Mouse (Mus musculus) right cerebral cortex, postnatal 14 days (tissue): Measurements from ENCODE around the gene Fam160a1.
A peak's percentile ranks its signal among the peaks of the same experiment; 100 is the strongest.

Experiments used
- DNase-seq: peaks from one replicate; pipeline ENCODE4 v3.0.0; 2022

Fam160a1 gene

GRCm38 (mm10) chr3:85738591-85738990, 78.5 kb downstream of the Fam160a1 start:
- no peak for DNase-seq

GRCm38 (mm10) chr3:85733939-85734729, 83.0 kb downstream of the Fam160a1 start:
- DNase-seq: no peak

GRCm38 (mm10) chr3:85727171-85727570, 89.9 kb downstream of the Fam160a1 start:
- DNase-seq: no peak

GRCm38 (mm10) chr3:85725971-85726370, 91.1 kb downstream of the Fam160a1 start:
- no peak for DNase-seq

GRCm38 (mm10) chr3:85725110-85725509, 92.0 kb downstream of the Fam160a1 start:
- no peak for DNase-seq

GRCm38 (mm10) chr3:85722581-85722980, 94.5 kb downstream of the Fam160a1 start:
- no peak for DNase-seq

- DNase-seq: no peak
Observed at GRCm38 (mm10) chr3:85715764-85716297, 101.3 kb downstream of the Fam160a1 start.

- DNase-seq: no peak
Observed at GRCm38 (mm10) chr3:85713936-85714709, 103.0 kb downstream of the Fam160a1 start.

- DNase-seq: no peak
Observed at GRCm38 (mm10) chr3:85710695-85711094, 106.4 kb downstream of the Fam160a1 start.

- peak; percentile 49 for DNase-seq
Observed at GRCm38 (mm10) chr3:85707421-85707820, 109.7 kb downstream of the Fam160a1 start.

GRCm38 (mm10) chr3:85703141-85703882, 113.8 kb downstream of the Fam160a1 start:
- no peak for DNase-seq

- DNase-seq: no peak
Observed at GRCm38 (mm10) chr3:85698496-85698895, 118.6 kb downstream of the Fam160a1 start.

GRCm38 (mm10) chr3:85695056-85695455, 122.0 kb downstream of the Fam160a1 start:
- DNase-seq: no peak

- no peak for DNase-seq
Observed at GRCm38 (mm10) chr3:85693013-85693412, 124.1 kb downstream of the Fam160a1 start.

- DNase-seq: no peak
Observed at GRCm38 (mm10) chr3:85691134-85691533, 126.0 kb downstream of the Fam160a1 start.

GRCm38 (mm10) chr3:85688341-85688740, 128.8 kb downstream of the Fam160a1 start:
- DNase-seq: no peak

- DNase-seq: no peak
Observed at GRCm38 (mm10) chr3:85685271-85685670, 131.8 kb downstream of the Fam160a1 start.

GRCm38 (mm10) chr3:85683618-85684017, 133.5 kb downstream of the Fam160a1 start:
- no peak for DNase-seq

GRCm38 (mm10) chr3:85681136-85681535, 136.0 kb downstream of the Fam160a1 start:
- no peak for DNase-seq

GRCm38 (mm10) chr3:85679960-85680359, 137.1 kb downstream of the Fam160a1 start:
- no peak for DNase-seq

- no peak for DNase-seq
Observed at GRCm38 (mm10) chr3:85679312-85679933, 137.7 kb downstream of the Fam160a1 start.

GRCm38 (mm10) chr3:85677952-85678351, 139.1 kb downstream of the Fam160a1 start:
- no peak for DNase-seq

- no peak for DNase-seq
Observed at GRCm38 (mm10) chr3:85677133-85677532, 140.0 kb downstream of the Fam160a1 start.
